Comparison of ENCODE assay signal across 14 mouse cellular contexts in genomic region chr15:100679005-100679404, GRCm38 (mm10). TPM values are rescaled to one million over a fixed set of nuclear protein-coding genes. Genes with fewer than 3 reads are reported as not detected.
DNase-seq lines count a peak whose midpoint lies in the region; ATAC-seq and TF ChIP-seq lines count a peak whose summit lies in the region.
"Had no signal": no experiment of that assay in that cellular context is flagged by ENCODE, and none has a peak within 500 bp of the region (broad histone marks: within the 10 kb centered on the region; RNA-seq: fewer than 3 reads in every experiment).

No protein-coding gene starts in this region.

- no peak overlapping the region for H3K9ac ChIP-seq in kidney, embryonic 14.5 days (ENCODE audit: low read depth, low read length)
- no peak overlapping the region for H3K9ac ChIP-seq in liver, adult 2 months (ENCODE audit: low read depth, low read length)
- H3K9ac ChIP-seq: hindbrain, embryonic 14.5 days; neural tube, embryonic 15.5 days had no signal

- no peak overlapping the region for H3K4me3 ChIP-seq in kidney, embryonic 14.5 days (ENCODE audit: low read length)
- H3K4me3 ChIP-seq in liver, adult 2 months (ENCODE audit: insufficient read depth, low read depth, low read length) = 0 out of 2 replicates have a peak overlapping the region, but pooled peaks have one; percentile 1
- H3K4me3 ChIP-seq: limb, embryonic 10.5 days; neural tube, embryonic 15.5 days had no signal

- no peaks in the 10 kb centered on the region for H3K79me2 ChIP-seq in liver, adult 2 months (ENCODE audit: control insufficient read depth, insufficient read depth, low read length)

- H3K36me3 ChIP-seq in kidney, embryonic 14.5 days (ENCODE audit: control insufficient read depth, insufficient read depth, low read length) = no peaks in the 10 kb centered on the region
- no peaks in the 10 kb centered on the region for H3K36me3 ChIP-seq in liver, adult 2 months (ENCODE audit: control insufficient read depth, insufficient read depth, low read length)
- H3K36me3 ChIP-seq: limb, embryonic 10.5 days; neural tube, embryonic 15.5 days had no signal

- no peak overlapping the region; the same call in 1 of the 2 replicates for H3K4me2 ChIP-seq in kidney, embryonic 14.5 days (replicated peaks; ENCODE audit: low read depth, low read length)
- H3K4me2 ChIP-seq: hindbrain, embryonic 14.5 days; neural tube, embryonic 15.5 days had no signal

- no peaks in the 10 kb centered on the region for H3K9me3 ChIP-seq in kidney, embryonic 14.5 days (ENCODE audit: control insufficient read depth, low read length)
- H3K9me3 ChIP-seq: limb, embryonic 10.5 days; neural tube, embryonic 15.5 days had no signal

- H3K27me3 ChIP-seq in kidney, embryonic 14.5 days (ENCODE audit: control insufficient read depth, insufficient read depth, low read length) = no peaks in the 10 kb centered on the region
- no peaks in the 10 kb centered on the region for H3K27me3 ChIP-seq in liver, adult 2 months (ENCODE audit: control insufficient read depth, insufficient read depth, low read length)
- H3K27me3 ChIP-seq: neural tube, embryonic 15.5 days had no signal

- intact Hi-C loops in gastrocnemius, postnatal 36 days (cut with DNase I) = no loop called here

- peaks cover 19% of the 10 kb centered on the region; the same call in 1 of the 2 replicates for H3K4me1 ChIP-seq in kidney, embryonic 14.5 days (ENCODE audit: control insufficient read depth, insufficient read depth, low read length)
- peaks cover 29% of the 10 kb centered on the region for H3K4me1 ChIP-seq in liver, adult 2 months (ENCODE audit: control insufficient read depth, insufficient read depth, low read length)
- H3K4me1 ChIP-seq: neural tube, embryonic 15.5 days had no signal

- peak overlapping the region; percentile 79 for H3K27ac ChIP-seq in kidney, embryonic 14.5 days (ENCODE audit: low read depth, low read length)
- H3K27ac ChIP-seq in liver, adult 2 months (replicated peaks; ENCODE audit: insufficient read depth, low read depth, low read length) = peak overlapping the region; percentile 70
- H3K27ac ChIP-seq: hindbrain, embryonic 14.5 days; limb, embryonic 10.5 days; neural tube, embryonic 15.5 days had no signal

- DNase-seq in liver, adult 2 months (ENCODE audit: extremely low read depth, low read depth, low spot score) = peak; percentile 97
- peak; percentile 56 for DNase-seq in lung, postnatal 36 days
- no peak for DNase-seq in gastrocnemius, postnatal 36 days
- DNase-seq in adrenal gland, postnatal 25 days = no peak
- DNase-seq: cerebellum, postnatal 25 days; right cerebral cortex, adult 18-20 months had no signal

- 44% methylated on average over 14 of the region's 14 CpGs for WGBS in kidney, embryonic 14.5 days
- 13% methylated on average over 14 of the region's 14 CpGs for WGBS in liver, adult 2 months

- no peak for TF ChIP-seq CTCF in liver, adult 2 months (IDR thresholded peaks at IDR 0.05; ENCODE audit: low read depth, low read length)

- TF ChIP-seq POLR2A in liver, adult 2 months (IDR thresholded peaks at IDR 0.05; ENCODE audit: extremely low read depth, insufficient read depth, low read length) = no peak

- peak; percentile 17; the same call in 1 of the 2 replicates for ATAC-seq in granulocyte monocyte progenitor cell, adult 5-6 weeks (replicated peaks; ENCODE audit: poor library complexity, severe bottlenecking)
- ATAC-seq in kidney, embryonic 14.5 days (ENCODE audit: low FRiP score, low TSS enrichment) = no peak
- no peak for ATAC-seq in erythroblast, adult 5-6 weeks (replicated peaks; ENCODE audit: low FRiP score, poor library complexity, severe bottlenecking)
- no peak for ATAC-seq in frontal cortex, adult (ENCODE audit: low TSS enrichment)
- ATAC-seq: forebrain, embryonic 14.5 days had no signal

RNA-seq across cellular contexts. Expression of gene Cela1, which starts 8.7 kb away (rescaled TPM):
- total RNA-seq in granulocyte monocyte progenitor cell, adult 5-6 weeks (2014; fragmentation: Nextera tagmentation) = 4.7 and 7.9 TPM in 2 replicates
- 2.3 and 2.5 TPM in 2 replicates for total RNA-seq in granulocyte monocyte progenitor cell, adult 5-6 weeks (2017)
- polyA plus RNA-seq in kidney, embryonic 14.5 days (2014; fragmentation: Nextera tagmentation; extraction: Ambion mirVana) = 9.4 and 9.9 TPM in 2 replicates
- 54.6 and 199 TPM in 2 replicates for total RNA-seq in liver, adult 2 months (2014; rRNA removed)
- polyA plus RNA-seq in liver, adult 2 months (2012; rRNA removed) = 58.3 and 69.1 TPM in 2 replicates
- 31.3 and 37.1 TPM in 2 replicates for total RNA-seq in erythroblast, adult 5-6 weeks (2015; ENCODE audit: low replicate concordance)
- total RNA-seq in erythroblast, adult 5-6 weeks (2017; ENCODE audit: low replicate concordance) = 12.3 and 20.9 TPM in 2 replicates
- total RNA-seq in gastrocnemius, postnatal 36 days (2021) = not detected
- total RNA-seq in adrenal gland, postnatal 25 days (2021) = 58.0 and 58.6 TPM in 2 replicates

RNA-seq across cellular contexts. Expression of gene Bin2, which starts 9.7 kb away (rescaled TPM):
- total RNA-seq in granulocyte monocyte progenitor cell, adult 5-6 weeks (2014; fragmentation: Nextera tagmentation) = 114 TPM in 2 replicates
- total RNA-seq in granulocyte monocyte progenitor cell, adult 5-6 weeks (2017) = 98.3 and 98.8 TPM in 2 replicates
- 2.1 and 2.4 TPM in 2 replicates for polyA plus RNA-seq in kidney, embryonic 14.5 days (2014; fragmentation: Nextera tagmentation; extraction: Ambion mirVana)
- 1.0 and 4.0 TPM in 2 replicates for total RNA-seq in liver, adult 2 months (2014; rRNA removed)
- 1.4 and 4.0 TPM in 2 replicates for polyA plus RNA-seq in liver, adult 2 months (2012; rRNA removed)
- total RNA-seq in erythroblast, adult 5-6 weeks (2015; ENCODE audit: low replicate concordance) = 30.4 and 56.8 TPM in 2 replicates
- total RNA-seq in erythroblast, adult 5-6 weeks (2017; ENCODE audit: low replicate concordance) = 32.1 and 37.9 TPM in 2 replicates
- 1 to 10 TPM in 1 of 2 experiments, under 1 TPM in 1; 0.44 to 1.1 TPM for total RNA-seq in gastrocnemius, postnatal 36 days (2021)
- total RNA-seq in adrenal gland, postnatal 25 days (2021) = 1.3 and 1.8 TPM in 2 replicates

RNA-seq across cellular contexts. Expression of gene Smagp, which starts 42.3 kb away (rescaled TPM):
- total RNA-seq in granulocyte monocyte progenitor cell, adult 5-6 weeks (2014; fragmentation: Nextera tagmentation) = 5.4 and 6.1 TPM in 2 replicates
- total RNA-seq in granulocyte monocyte progenitor cell, adult 5-6 weeks (2017) = not detected in 2 replicates
- 26.4 and 28.4 TPM in 2 replicates for polyA plus RNA-seq in kidney, embryonic 14.5 days (2014; fragmentation: Nextera tagmentation; extraction: Ambion mirVana)
- total RNA-seq in liver, adult 2 months (2014; rRNA removed) = 13.0 and 14.9 TPM in 2 replicates
- polyA plus RNA-seq in liver, adult 2 months (2012; rRNA removed) = 57.0 and 80.1 TPM in 2 replicates
- total RNA-seq in erythroblast, adult 5-6 weeks (2015; ENCODE audit: low replicate concordance) = 3.8 and 4.8 TPM in 2 replicates
- total RNA-seq in erythroblast, adult 5-6 weeks (2017; ENCODE audit: low replicate concordance) = 0.84 and 1.0 TPM in 2 replicates
- 1 to 10 TPM; 2.4 to 4.1 TPM for total RNA-seq in gastrocnemius, postnatal 36 days (2021)
- 37.9 and 39.0 TPM in 2 replicates for total RNA-seq in adrenal gland, postnatal 25 days (2021)

RNA-seq across cellular contexts. Expression of gene Galnt6, which starts 50.2 kb away (rescaled TPM):
- 25.4 and 27.4 TPM in 2 replicates for total RNA-seq in granulocyte monocyte progenitor cell, adult 5-6 weeks (2014; fragmentation: Nextera tagmentation)
- total RNA-seq in granulocyte monocyte progenitor cell, adult 5-6 weeks (2017) = 32.5 and 44.6 TPM in 2 replicates
- polyA plus RNA-seq in kidney, embryonic 14.5 days (2014; fragmentation: Nextera tagmentation; extraction: Ambion mirVana) = 0.16 and 0.17 TPM in 2 replicates
- total RNA-seq in liver, adult 2 months (2014; rRNA removed) = 0.46 and 0.87 TPM in 2 replicates
- polyA plus RNA-seq in liver, adult 2 months (2012; rRNA removed) = 0.20 and 0.42 TPM in 2 replicates
- total RNA-seq in erythroblast, adult 5-6 weeks (2015; ENCODE audit: low replicate concordance) = 3.6 and 4.0 TPM in 2 replicates
- 4.5 and 4.9 TPM in 2 replicates for total RNA-seq in erythroblast, adult 5-6 weeks (2017; ENCODE audit: low replicate concordance)
- total RNA-seq in gastrocnemius, postnatal 36 days (2021) = under 1 TPM; 0.17 to 0.20 TPM
- 3.8 and 6.3 TPM in 2 replicates for total RNA-seq in adrenal gland, postnatal 25 days (2021)

Comparison
In these comparisons a context has a peak if more than half of its experiments do, and no peak if none do; other contexts are left out.
1. DNase-seq: peak in liver, adult 2 months (single experiment) and lung, postnatal 36 days (single experiment); none in gastrocnemius, postnatal 36 days (0 of 2) and adrenal gland, postnatal 25 days (single experiment).